Mouse (Mus musculus): ENCODE measurements at regions not wholly inside any gene's neighbourhood (a gene's known extent, or its start where the extent isn't known, plus 50 kb on each side); places are given as distances from the start of the nearest gene placed in this dataset.

DNA sequence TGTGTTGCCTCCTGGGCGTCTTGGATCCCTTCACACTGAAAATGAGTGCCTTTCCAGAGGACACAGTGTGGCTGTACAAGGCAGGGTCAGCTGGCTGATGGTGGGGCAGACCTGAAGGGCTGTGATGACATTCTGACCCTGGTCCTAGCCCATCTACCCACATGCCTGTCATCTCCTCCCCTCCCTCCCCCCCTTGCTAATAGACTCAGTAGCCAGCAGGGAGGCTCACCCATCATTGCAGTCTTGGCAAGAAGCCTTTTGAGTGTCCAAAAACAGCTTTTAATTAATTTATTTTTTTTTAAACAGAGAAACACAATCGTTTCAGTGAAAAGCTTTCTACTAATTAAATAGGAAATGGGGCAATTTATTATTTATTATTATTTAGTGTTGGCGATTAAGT, 67.0 kb upstream of the Ssx2ip start:
- no peak for DNase-seq (ENCODE audit: low spot score)

DNA sequence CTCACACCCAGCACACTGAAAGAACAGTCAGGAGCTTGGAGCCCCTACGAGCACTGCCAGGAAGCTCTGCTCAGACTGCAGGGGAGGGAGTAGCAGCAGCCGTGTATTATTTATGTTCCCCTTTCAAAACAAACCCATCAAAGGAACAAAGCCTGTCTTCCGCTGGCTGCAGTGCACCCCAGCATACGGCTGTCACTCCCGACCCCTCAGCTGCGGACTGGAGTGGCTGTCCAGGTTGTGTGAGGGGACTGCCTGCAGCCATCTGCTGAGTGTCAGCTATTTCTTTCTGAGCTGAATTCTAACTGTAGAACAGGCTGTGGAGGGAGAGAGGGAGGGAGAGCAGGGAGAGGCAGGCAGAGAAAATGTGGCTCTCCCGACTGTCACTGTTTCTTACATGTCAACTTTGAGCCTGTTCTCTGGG, 66.6 kb upstream of the Ssx2ip start:
- no peak for DNase-seq (ENCODE audit: low spot score)

GRCm38 (mm10) chr3:146338445-146338844, 66.0 kb upstream of the Ssx2ip start:
- no peak for DNase-seq (ENCODE audit: low spot score)

GRCm38 (mm10) chr3:146340316-146341055, 64.0 kb upstream of the Ssx2ip start:
- no peak for DNase-seq (ENCODE audit: low spot score)

- DNase-seq (ENCODE audit: low spot score): no peak
These were observed 62.6 kb upstream of the Ssx2ip start for GRCm38 (mm10) chr3:146341652-146342340.

- no peak for DNase-seq (ENCODE audit: low spot score)
These were observed 61.7 kb upstream of the Ssx2ip start for GRCm38 (mm10) chr3:146342727-146343126.

- DNase-seq (ENCODE audit: low spot score): peak; percentile 61
These were observed 60.6 kb upstream of the Ssx2ip start for GRCm38 (mm10) chr3:146343649-146344401.

GRCm38 (mm10) chr3:146344402-146345025, 59.9 kb upstream of the Ssx2ip start:
- no peak for DNase-seq (ENCODE audit: low spot score)

DNA sequence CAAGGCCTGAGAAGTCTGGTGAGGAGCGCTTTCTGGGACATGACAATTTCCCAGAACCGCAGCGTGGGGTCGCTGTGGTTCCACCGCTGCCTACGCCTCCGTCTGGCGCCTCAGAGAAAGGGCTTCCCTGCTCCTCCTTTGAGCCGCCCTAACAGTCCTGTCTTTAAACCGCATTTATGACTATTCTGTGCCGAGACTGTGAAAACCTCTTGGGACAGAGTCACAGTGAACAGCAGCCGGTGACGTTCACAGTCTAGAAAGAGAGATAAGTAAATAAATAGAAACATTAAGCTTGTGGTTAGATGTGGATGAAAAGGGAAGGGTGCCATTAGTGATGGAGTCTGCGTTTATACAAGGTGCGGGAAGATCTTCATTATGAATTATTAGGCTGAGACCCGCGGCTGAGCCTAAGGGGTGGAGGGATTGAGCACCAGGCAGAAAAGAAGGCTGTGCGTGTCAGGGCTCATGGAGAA, 59.1 kb upstream of the Ssx2ip start:
- peak; percentile 70 for DNase-seq (ENCODE audit: low spot score)

GRCm38 (mm10) chr3:146345946-146346345, 58.5 kb upstream of the Ssx2ip start:
- DNase-seq (ENCODE audit: low spot score): no peak

GRCm38 (mm10) chr3:146347311-146347710, 57.1 kb upstream of the Ssx2ip start:
- no peak for DNase-seq (ENCODE audit: low spot score)

DNA sequence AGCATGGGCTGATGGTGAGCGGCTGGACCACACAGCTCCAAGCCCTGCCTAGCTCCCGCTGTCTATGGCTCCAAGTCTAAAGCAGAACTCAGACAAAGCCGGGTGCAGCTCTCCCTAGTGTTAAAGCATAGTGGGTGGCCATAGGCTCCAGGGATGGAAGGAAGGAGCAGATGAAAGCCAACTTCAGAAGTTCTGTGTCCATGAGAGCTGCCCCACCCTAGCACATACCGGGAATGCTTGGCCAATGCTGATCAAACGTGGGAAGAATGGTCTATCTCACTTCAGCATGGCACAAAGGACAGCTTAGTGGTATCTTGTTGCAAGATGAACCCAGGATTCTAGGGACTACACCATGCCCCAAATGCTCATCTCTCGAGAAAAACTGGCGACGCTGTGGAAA, 55.5 kb upstream of the Ssx2ip start:
- no peak for DNase-seq (ENCODE audit: low spot score)

DNA sequence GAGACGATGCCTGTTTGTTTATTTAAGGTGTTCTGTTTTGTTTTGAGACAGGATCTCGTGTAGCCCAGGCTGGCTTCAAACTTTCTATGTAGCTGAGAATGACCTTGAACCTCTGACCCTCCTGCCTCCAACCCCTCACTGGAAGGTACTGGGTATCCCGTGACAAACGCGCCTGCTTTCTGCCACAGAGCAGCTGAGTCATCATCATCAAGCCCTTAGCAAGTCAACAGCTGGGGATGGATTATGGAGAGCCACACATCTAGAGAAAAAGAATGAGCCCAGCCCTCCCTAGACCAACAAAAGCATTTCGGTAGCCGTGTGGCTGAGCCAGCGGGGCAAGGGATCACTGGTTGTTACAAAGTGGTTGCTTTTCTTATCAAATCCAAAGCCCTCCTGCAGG, 55.0 kb upstream of the Ssx2ip start:
- DNase-seq (ENCODE audit: low spot score): no peak

DNA sequence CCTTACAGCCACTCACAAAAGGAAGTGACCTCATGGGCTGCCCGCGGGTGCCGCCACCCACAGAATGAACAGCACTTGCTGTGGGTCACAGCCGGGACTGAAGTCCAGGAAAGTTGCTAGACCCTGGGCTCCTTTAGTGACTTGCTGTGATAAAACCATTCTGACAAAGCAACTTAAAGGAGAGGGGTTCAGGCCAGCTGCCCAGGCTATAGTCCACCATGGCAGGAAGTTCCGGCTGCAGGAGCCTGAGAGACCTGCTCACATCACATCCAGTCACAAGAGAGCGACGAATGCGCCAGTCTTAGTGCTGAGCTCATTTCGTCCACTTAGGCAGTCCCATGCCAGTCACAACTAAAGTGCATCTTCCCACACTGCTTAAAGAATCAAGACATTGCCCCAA, 54.3 kb upstream of the Ssx2ip start:
- no peak for DNase-seq (ENCODE audit: low spot score)

DNA sequence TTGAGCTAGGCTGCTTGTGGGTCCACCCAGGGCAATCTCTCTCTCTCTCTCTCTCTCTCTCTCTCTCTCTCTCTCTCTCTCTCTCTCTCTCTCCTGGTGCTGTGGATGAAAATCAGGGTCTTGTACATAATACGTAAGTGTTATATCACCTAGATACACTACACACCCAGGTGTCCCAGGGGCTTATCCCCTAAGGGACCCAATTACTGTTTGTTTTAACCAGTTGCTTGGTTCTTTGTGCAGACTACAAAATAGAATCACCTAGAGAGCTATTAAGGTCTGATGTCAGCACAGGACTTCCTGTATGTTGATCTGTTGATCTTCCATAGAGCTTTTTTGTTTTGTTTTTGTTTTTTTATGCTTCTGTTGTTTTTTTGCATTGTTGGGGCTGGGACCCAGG, 53.0 kb upstream of the Ssx2ip start:
- no peak for DNase-seq (ENCODE audit: low spot score)

GRCm38 (mm10) chr3:146352187-146352586, 52.3 kb upstream of the Ssx2ip start:
- peak; percentile 19 for DNase-seq (ENCODE audit: low spot score)

DNA sequence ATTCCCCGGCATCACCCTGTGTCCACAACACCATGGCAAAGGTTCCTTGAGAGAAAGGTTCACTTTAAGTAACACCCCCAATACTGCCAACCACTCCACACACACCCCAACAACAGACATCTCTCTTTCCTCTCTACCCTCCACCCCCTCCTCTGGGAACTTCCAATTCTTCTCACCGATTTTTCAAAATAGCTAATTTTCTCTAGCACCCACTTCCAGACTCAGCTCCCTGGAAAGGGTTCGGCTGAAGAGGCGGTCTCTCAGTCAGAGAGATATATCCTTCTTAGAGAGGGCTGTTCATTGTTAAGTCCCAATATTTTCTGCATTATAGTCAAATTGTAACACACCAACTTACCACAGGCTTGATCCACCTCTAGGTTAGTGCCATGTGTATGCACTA, 50.5 kb upstream of the Ssx2ip start:
- DNase-seq (ENCODE audit: low spot score): no peak
